Mouse (Mus musculus): ENCODE measurements around the gene Zfpm1.

GRCm38 (mm10) chr8:122287742-122288141 lies 5.8 kb downstream of the Zfpm1 start:
- no peak for TF ChIP-seq POLR2A (IDR thresholded peaks at IDR 0.05; ENCODE audit: control insufficient read depth, low read depth, low read length)
- no peak for TF ChIP-seq CTCF (IDR thresholded peaks at IDR 0.05; ENCODE audit: control insufficient read depth, insufficient read depth, insufficient replicate concordance, low read depth, low read length)

All from testis, adult 2 months (tissue).